In genomic region chr6:142161171-142161570, GRCm38 (mm10) we compare ENCODE assay signal across 24 mouse cellular contexts. TPM values are rescaled to one million over a fixed set of nuclear protein-coding genes. Genes with fewer than 3 reads are reported as not detected.
"Had no signal": no experiment of that assay in that cellular context is flagged by ENCODE, and none has a peak within 500 bp of the region (broad histone marks: within the 10 kb centered on the region; RNA-seq: fewer than 3 reads in every experiment).

No protein-coding gene starts in this region.

- H3K4me1 ChIP-seq: midbrain, embryonic 10.5 days; midbrain, embryonic 12.5 days; midbrain, embryonic 15.5 days; neural tube, embryonic 12.5 days; stomach, embryonic 15.5 days had no signal

- H3K4me2 ChIP-seq: lung, embryonic 14.5 days; midbrain, embryonic 12.5 days; midbrain, embryonic 15.5 days; neural tube, embryonic 12.5 days; stomach, embryonic 15.5 days had no signal

- H3K9me3 ChIP-seq: midbrain, embryonic 10.5 days; midbrain, embryonic 12.5 days; midbrain, embryonic 15.5 days; neural tube, embryonic 12.5 days; stomach, embryonic 15.5 days had no signal

- H3K27me3 ChIP-seq: midbrain, embryonic 12.5 days; midbrain, embryonic 15.5 days; neural tube, embryonic 12.5 days; stomach, embryonic 15.5 days had no signal

- DNase-seq: lung, adult 18-20 months; lung, embryonic 14.5 days; lung, postnatal 10 days; lung, postnatal 4 days; retina, postnatal 1 day; right cerebral cortex, adult 18-20 months; right cerebral cortex, postnatal 25 days; right cerebral cortex, postnatal 4 days; spleen, adult 18-20 months; thymus, adult 2 months; thymus, postnatal 25 days; thymus, postnatal 4 days had no signal

- H3K4me3 ChIP-seq: midbrain, embryonic 10.5 days; midbrain, embryonic 12.5 days; midbrain, embryonic 15.5 days; neural tube, embryonic 12.5 days; stomach, embryonic 15.5 days had no signal

- H3K36me3 ChIP-seq: midbrain, embryonic 10.5 days; midbrain, embryonic 12.5 days; midbrain, embryonic 15.5 days; neural tube, embryonic 12.5 days; stomach, embryonic 15.5 days had no signal

- H3K9ac ChIP-seq: lung, embryonic 14.5 days; midbrain, embryonic 12.5 days; midbrain, embryonic 15.5 days; neural tube, embryonic 12.5 days; stomach, embryonic 15.5 days had no signal

- H3K27ac ChIP-seq: midbrain, embryonic 10.5 days; midbrain, embryonic 12.5 days; midbrain, embryonic 15.5 days; neural tube, embryonic 12.5 days; stomach, embryonic 15.5 days; stomach, postnatal 0 days had no signal

- ATAC-seq: midbrain, embryonic 15.5 days had no signal

RNA-seq across cellular contexts. Expression of gene Slco1a6, which starts 47.1 kb away (rescaled TPM):
- polyA plus RNA-seq: liver, embryonic 16.5 days; lung, embryonic 14.5 days; lung, embryonic 16.5 days; midbrain, embryonic 10.5 days; midbrain, embryonic 12.5 days; midbrain, postnatal 0 days; neural tube, embryonic 12.5 days; neural tube, embryonic 14.5 days; small intestine, adult 2 months; stomach, embryonic 15.5 days; thymus, adult 2 months; urinary bladder, adult 2 months had no signal
